Mouse (Mus musculus): ENCODE measurements around the gene Rab11fip3.

DNA sequence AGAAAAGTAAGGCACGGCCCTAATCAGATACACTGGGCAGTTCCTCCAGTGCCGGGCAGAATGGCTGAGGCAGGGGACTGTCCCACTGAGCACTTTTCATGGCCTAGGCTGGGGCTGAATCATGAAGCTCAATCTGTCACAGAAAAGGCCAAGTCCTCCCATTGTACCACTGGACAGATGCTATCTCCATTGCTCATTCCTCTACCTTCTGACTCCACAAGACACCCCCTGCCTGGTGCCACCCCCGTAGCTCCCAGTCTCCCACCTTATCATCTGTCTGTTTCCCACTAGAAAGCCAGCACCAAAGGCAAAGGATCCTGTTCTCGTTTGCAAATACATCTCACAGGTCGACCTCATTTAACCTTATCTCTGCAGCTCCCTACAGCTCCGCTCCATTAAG, 37.3 kb downstream of the Rab11fip3 start:
- no peak for TF ChIP-seq CTCF (conservative IDR thresholded peaks at IDR 0.05; ENCODE audit: insufficient read depth, insufficient read length, low read depth, low read length)
- no peak for TF ChIP-seq POLR2A (IDR thresholded peaks at IDR 0.05; ENCODE audit: low read depth, low read length)
